Mouse (Mus musculus) kidney, embryonic 15.5 days (tissue): ENCODE results near the gene Angptl3. TPM values are rescaled to one million over a fixed set of nuclear protein-coding genes. Genes with fewer than 3 reads are reported as not detected.

Experiments used
- ATAC-seq: fragments of 200-750 bp; cut with Nextera tagmentation; replicated peaks from 2 replicates; pipeline ENCODE4 v1.8.0; 2017; ENCODE audit warnings: moderate TSS enrichment; ENCODE audit not compliant: low FRiP score
- H3K27ac ChIP-seq: fragments of 300-500 bp; sonication (generic); 2 replicates; pipeline ENCODE4 v1.5.1; 2015; ENCODE audit warnings: mild to moderate bottlenecking, inconsistent platforms
- H3K27me3 ChIP-seq: fragments of 300-500 bp; sonication (generic); 2 replicates; pipeline ENCODE4 v1.6.1; 2015; ENCODE audit warnings: inconsistent platforms
- H3K36me3 ChIP-seq: fragments of 300-500 bp; sonication (generic); 2 replicates; pipeline ENCODE4 v1.6.1; 2015; ENCODE audit warnings: inconsistent platforms
- H3K4me1 ChIP-seq: fragments of 300-500 bp; sonication (generic); 2 replicates; pipeline ENCODE4 v1.6.1; 2015; ENCODE audit warnings: inconsistent platforms
- H3K4me2 ChIP-seq: fragments of 300-500 bp; sonication (generic); 2 replicates; pipeline ENCODE4 v1.6.1; 2015; ENCODE audit warnings: moderate library complexity, mild to moderate bottlenecking, inconsistent platforms
- H3K4me3 ChIP-seq: fragments of 300-500 bp; sonication (generic); replicated peaks from 2 replicates; pipeline ENCODE4 v1.5.1; 2015; ENCODE audit warnings: mild to moderate bottlenecking, inconsistent platforms
- H3K9ac ChIP-seq: fragments of 300-500 bp; sonication (generic); 2 replicates; pipeline ENCODE4 v1.6.1; 2015; ENCODE audit warnings: mild to moderate bottlenecking, inconsistent platforms
- H3K9me3 ChIP-seq: fragments of 300-500 bp; sonication (generic); replicated peaks from 2 replicates; pipeline ENCODE4 v1.6.1; 2016; ENCODE audit warnings: inconsistent platforms
- WGBS: fragments of 180-500 bp; shearing (Covaris S2); methylation state at CpG from one replicate; pipeline ENCODE4 v1.1.7; 2015; ENCODE audit warnings: mixed read lengths; 5-methylcytosine and 5-hydroxymethylcytosine counted together
- polyA plus RNA-seq: library from polyadenylated mRNA; unstranded; fragments of >200 nt; fragmentation: Nextera tagmentation; extraction: Ambion mirVana; gene quantifications from 2 replicates; pipeline ENCODE4 v1.2.1, GENCODE M21; 2015

The Angptl3 gene
- polyA plus RNA-seq, 1 experiment from 2014 or later: 3.8 TPM

DNA sequence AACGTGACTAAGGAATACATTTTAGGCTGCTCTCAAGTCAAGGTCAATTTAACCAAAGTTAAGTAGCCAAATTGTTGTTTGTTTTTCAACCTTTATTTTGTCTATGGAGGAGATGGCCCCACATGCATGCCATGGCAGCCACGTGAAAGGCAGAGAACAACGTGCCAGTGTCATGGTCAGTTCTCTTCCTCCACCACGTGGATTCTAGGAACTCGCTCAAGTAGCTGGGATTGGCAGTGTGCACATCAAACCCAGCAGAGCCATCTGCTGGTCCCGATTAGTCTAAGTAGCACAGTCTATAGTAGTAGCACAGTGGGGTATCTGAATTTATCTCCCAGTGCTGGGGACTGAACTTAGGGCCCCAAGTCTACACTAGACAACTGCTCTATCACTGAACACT, 38.1 kb downstream of the Angptl3 start:
- no peaks in the 10 kb centered on the region; the same call in 1 of the 2 replicates for H3K4me1 ChIP-seq
- no peak overlapping the region for H3K27ac ChIP-seq
- no peak overlapping the region for H3K4me2 ChIP-seq
- H3K9me3 ChIP-seq: no peaks in the 10 kb centered on the region
- no peak overlapping the region for H3K9ac ChIP-seq
- 88% methylated on average over 6 of the region's 6 CpGs for WGBS
- no peak for ATAC-seq
- no peaks in the 10 kb centered on the region for H3K27me3 ChIP-seq
- no peak overlapping the region for H3K4me3 ChIP-seq
- peaks cover 71% of the 10 kb centered on the region for H3K36me3 ChIP-seq

DNA sequence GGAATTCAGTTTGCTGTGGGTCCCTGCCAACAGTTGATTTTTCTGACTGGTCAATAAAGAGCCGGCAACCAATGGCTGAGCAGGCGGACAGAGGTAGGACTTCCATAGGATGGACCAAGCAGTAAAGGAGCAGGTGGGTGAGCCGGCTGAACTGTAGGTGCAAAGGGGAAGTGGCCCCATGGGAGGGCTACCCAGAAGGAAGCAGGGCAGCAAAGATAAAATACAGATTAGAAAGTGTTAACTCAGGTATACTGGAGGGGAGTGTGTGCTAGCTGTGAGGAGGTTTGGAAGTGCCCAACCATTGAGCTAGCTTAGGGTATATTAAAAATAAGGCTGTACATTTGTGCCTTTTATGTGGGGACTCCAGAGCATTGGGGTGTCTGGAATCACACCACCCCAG, 47.3 kb downstream of the Angptl3 start:
- WGBS: 91% methylated on average over 3 of the region's 3 CpGs
- H3K4me2 ChIP-seq: no peak overlapping the region
- H3K9ac ChIP-seq: no peak overlapping the region
- H3K4me3 ChIP-seq: no peak overlapping the region
- H3K27me3 ChIP-seq: no peaks in the 10 kb centered on the region
- H3K4me1 ChIP-seq: no peaks in the 10 kb centered on the region
- no peaks in the 10 kb centered on the region for H3K9me3 ChIP-seq
- ATAC-seq: no peak
- no peak overlapping the region for H3K27ac ChIP-seq
- H3K36me3 ChIP-seq: peaks cover 61% of the 10 kb centered on the region

DNA sequence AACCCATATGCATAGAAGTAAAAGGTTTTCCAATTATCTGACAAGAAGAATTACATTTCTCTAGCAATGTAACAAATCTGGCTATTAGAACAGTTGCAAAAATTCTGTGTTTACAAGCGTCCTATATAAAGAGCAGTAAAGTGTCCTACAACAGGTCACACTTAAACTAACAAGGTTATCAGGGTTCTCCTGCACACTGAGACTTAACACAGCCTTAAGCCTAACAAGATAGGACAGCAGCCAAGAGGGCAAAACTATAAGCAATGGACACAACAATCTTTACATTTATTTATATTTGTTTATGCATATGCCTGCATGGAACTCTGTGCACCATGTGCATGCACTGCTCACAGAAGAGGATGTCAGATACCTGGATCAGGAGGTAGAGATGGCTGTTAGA, 50.4 kb downstream of the Angptl3 start:
- 87% methylated on average over 1 of the region's 1 CpGs for WGBS
- Histone ChIP-seq H3K27me3 (no peaks in the 10 kb centered on the region), H3K4me1 (no peaks in the 10 kb centered on the region), H3K9ac (no peak overlapping the region), H3K4me2 (no peak overlapping the region), H3K9me3 (no peaks in the 10 kb centered on the region), H3K36me3 (peaks cover 38% of the 10 kb centered on the region), H3K27ac (no peak overlapping the region), H3K4me3 (no peak overlapping the region)
- no peak for ATAC-seq

DNA sequence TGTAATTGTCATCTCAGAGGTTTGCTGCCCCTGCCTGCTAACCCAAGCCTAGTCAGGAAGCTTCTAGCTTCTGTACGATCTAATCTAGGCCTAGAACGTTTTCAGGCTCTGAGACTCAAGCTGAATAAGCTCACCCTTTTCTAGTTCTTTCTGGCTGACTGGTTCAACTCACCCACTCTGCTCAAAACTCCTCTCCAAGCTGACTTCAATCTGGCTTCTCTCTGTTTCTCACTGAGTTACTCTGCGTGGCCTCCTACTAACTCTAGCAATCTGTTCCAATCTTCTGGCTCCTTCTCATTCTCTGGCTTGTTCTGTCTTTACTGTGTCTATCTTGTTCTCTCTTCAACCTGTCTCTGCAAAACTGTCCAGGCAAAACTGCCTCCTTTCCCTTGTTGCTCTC, 53.1 kb downstream of the Angptl3 start:
- H3K4me1 ChIP-seq: no peaks in the 10 kb centered on the region
- H3K9ac ChIP-seq: no peak overlapping the region
- no peaks in the 10 kb centered on the region for H3K9me3 ChIP-seq
- H3K27me3 ChIP-seq: no peaks in the 10 kb centered on the region
- H3K27ac ChIP-seq: no peak overlapping the region
- peaks cover 33% of the 10 kb centered on the region for H3K36me3 ChIP-seq
- no peak overlapping the region for H3K4me3 ChIP-seq
- H3K4me2 ChIP-seq: no peak overlapping the region
- ATAC-seq: no peak
- 92% methylated on average over 3 of the region's 3 CpGs for WGBS

DNA sequence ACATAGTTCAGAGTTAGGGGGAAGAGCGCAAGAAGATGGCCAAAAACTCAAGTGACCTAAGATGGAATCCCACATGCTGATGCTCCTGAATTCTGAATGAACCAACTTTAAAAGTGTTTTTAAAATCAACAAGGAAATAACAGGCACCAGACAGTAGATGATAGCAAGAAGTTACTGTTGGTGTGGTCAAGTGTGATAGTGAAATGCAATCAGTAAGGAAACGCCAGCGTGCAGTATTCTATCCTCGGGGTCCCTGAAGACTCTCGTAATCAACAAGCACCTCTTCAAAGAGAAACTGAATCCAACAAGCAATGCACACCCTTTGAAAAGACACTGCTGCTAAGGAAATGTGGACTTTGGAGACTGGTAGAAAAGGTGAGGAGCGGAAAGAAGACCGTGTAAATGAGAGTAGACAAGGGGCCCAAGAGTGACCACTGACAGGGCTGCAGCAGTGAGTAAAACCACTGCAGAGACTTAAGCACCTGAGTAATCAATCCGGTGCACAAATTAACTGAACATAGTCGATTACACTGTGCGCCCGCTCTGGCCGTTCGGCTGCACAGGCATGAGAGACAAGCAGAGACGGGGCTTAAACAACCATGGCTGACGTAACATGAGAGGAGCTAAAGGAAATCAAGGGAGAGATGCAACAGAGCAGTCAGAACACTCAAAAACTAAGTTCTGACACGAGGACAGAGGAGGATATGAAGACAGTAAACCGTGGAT, 57.2 kb downstream of the Angptl3 start:
- 82% methylated on average over 17 of the region's 17 CpGs for WGBS
- Histone ChIP-seq H3K4me2 (no peak overlapping the region), H3K9ac (no peak overlapping the region), H3K27ac (no peak overlapping the region), H3K9me3 (no peaks in the 10 kb centered on the region), H3K36me3 (peaks cover 25% of the 10 kb centered on the region), H3K27me3 (no peaks in the 10 kb centered on the region), H3K4me1 (peaks cover 8% of the 10 kb centered on the region), H3K4me3 (no peak overlapping the region)
- ATAC-seq: no peak

DNA sequence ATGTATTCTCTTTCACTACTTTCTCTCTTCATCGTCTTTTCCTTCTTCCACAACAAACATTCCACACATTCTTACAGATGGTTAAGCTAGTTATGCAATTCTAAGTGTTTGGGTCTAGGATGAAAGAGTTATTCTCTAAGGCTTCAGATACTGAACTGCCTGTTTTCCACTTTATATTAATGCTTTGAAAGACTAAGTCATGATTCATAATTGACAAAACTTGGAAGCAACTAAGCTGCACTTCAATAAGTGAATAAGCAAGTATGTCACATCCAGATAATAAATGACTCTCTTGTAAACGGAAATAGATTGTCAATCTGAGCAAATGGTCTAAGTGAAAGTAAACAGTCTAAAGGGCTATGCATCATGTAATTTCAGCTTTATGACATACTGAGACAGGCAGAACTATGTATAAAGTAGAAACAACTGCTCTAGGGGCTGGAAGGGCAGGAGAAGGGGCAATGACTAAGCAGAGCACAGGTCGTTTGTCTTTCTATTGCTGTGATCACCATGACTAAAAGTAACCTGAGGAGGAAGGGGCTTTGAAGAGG, 60.5 kb downstream of the Angptl3 start:
- Histone ChIP-seq H3K4me2 (no peak overlapping the region), H3K9ac (no peak overlapping the region), H3K4me3 (no peak overlapping the region), H3K9me3 (no peaks in the 10 kb centered on the region), H3K27me3 (no peaks in the 10 kb centered on the region), H3K4me1 (peaks cover 15% of the 10 kb centered on the region), H3K27ac (no peak overlapping the region), H3K36me3 (peaks cover 19% of the 10 kb centered on the region; the same call in 1 of the 2 replicates)
- no peak for ATAC-seq
- whole genome bisulfite sequencing: 37% methylated on average over 3 of the region's 3 CpGs

DNA sequence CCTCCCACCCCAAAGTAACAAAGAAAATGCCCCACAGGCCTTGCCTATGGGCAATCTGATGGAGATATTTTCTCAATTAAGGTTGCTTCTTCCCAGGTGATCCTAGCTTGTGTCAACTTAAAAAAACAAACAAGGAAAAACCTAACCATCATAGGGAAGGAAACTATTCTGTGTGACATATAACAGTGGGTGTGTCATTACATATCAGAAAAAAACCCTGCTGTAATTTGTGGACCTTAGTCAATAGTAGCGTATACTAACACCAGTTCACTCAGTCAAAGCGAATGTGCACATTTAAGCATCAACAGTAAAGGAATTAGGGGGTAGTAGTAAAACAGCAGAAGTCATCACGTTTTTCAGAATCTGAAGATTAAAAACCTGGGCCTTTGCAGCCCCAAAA, 61.0 kb downstream of the Angptl3 start:
- Histone ChIP-seq H3K36me3 (peaks cover 14% of the 10 kb centered on the region; the same call in 1 of the 2 replicates), H3K9me3 (no peaks in the 10 kb centered on the region), H3K4me3 (no peak overlapping the region), H3K4me1 (peaks cover 15% of the 10 kb centered on the region), H3K9ac (no peak overlapping the region), H3K27me3 (no peaks in the 10 kb centered on the region), H3K27ac (no peak overlapping the region), H3K4me2 (no peak overlapping the region)
- WGBS: 89% methylated on average over 3 of the region's 3 CpGs
- ATAC-seq: no peak

Other genes starting within 250 kb of the Angptl3 start
- 2.0 and 2.1 TPM in 2 replicates for gene Kank4, start 213.4 kb upstream of the Angptl3 start, polyA plus RNA-seq
- gene I0C0044D17Rik, start 207.1 kb upstream of the Angptl3 start, polyA plus RNA-seq: not detected in 2 replicates
- gene Usp1, start 107.1 kb upstream of the Angptl3 start, polyA plus RNA-seq: 90.5 and 108 TPM in 2 replicates
- gene Dock7, start 90.0 kb downstream of the Angptl3 start, polyA plus RNA-seq: 55.4 and 60.1 TPM in 2 replicates
- gene Atg4c, start 163.0 kb downstream of the Angptl3 start, polyA plus RNA-seq: 13.4 and 14.1 TPM in 2 replicates